Comparison of ENCODE assay signal across 14 mouse cellular contexts in the genomic region with DNA sequence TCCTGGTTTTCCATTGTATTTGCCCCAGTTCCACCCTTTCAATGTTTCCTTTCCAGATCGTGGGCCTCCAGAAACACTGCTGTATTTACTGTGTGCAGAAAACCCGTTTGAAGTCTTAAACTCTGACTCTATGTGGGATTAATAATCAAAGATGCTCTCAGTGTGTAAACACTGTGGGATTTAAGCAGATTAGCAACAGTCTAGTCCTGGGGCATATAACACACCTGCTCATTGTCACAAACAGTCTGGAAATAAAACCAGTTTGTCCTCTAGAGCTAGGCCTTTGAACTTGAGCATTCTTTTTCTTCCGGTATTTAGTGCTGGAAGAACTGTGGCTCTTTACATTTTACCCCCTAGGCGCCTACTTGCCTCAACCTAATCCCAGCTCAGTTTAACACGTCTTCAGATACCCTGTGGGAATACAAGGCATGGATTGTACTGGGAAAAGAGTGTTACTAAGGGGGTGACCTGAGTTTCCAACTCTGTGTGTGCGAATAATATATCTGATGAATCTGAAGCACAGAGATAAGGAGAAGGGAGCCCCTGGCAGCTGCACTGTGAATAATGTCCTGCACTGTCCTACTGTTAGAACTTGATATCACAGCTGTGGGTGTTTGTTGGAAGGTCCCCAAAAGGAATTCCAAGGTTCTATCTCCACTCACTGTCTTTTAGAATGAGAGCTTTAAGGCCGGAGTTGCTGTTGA.
DNase-seq lines count a peak whose midpoint lies in the region; ATAC-seq and TF ChIP-seq lines count a peak whose summit lies in the region.
"Had no signal": no experiment of that assay in that cellular context is flagged by ENCODE, and none has a peak within 500 bp of the region (broad histone marks: within the 10 kb centered on the region; RNA-seq: fewer than 3 reads in every experiment).

No protein-coding gene starts in this region.

- H3K4me2 ChIP-seq in lung, embryonic 15.5 days, result no peak overlapping the region
- no peak overlapping the region for H3K4me2 ChIP-seq in embryonic facial prominence, embryonic 13.5 days
- no peak overlapping the region for H3K4me2 ChIP-seq in embryonic facial prominence, embryonic 15.5 days (replicated peaks)
- H3K4me2 ChIP-seq in myocyte (ENCODE audit: low read depth), result peak overlapping the region; percentile 53
- H3K4me2 ChIP-seq: hindbrain, embryonic 12.5 days had no signal

- no peak overlapping the region for H3ac ChIP-seq in myocyte (ENCODE audit: control insufficient read depth, insufficient read length)

- no peaks in the 10 kb centered on the region for H3K27me3 ChIP-seq in lung, embryonic 15.5 days
- H3K27me3 ChIP-seq in embryonic facial prominence, embryonic 13.5 days, result no peaks in the 10 kb centered on the region
- no peaks in the 10 kb centered on the region for H3K27me3 ChIP-seq in embryonic facial prominence, embryonic 15.5 days
- no peaks in the 10 kb centered on the region for H3K27me3 ChIP-seq in myocyte (ENCODE audit: control insufficient read depth, insufficient read depth, insufficient read length)
- H3K27me3 ChIP-seq: hindbrain, embryonic 12.5 days; megakaryocyte, embryonic 14.5 days had no signal

- no peaks in the 10 kb centered on the region for H3K36me3 ChIP-seq in lung, embryonic 15.5 days
- no peaks in the 10 kb centered on the region for H3K36me3 ChIP-seq in embryonic facial prominence, embryonic 13.5 days
- no peaks in the 10 kb centered on the region for H3K36me3 ChIP-seq in embryonic facial prominence, embryonic 15.5 days
- no peaks in the 10 kb centered on the region for H3K36me3 ChIP-seq in myocyte (ENCODE audit: control insufficient read depth, insufficient read depth)
- H3K36me3 ChIP-seq: heart, embryonic 10.5 days; hindbrain, embryonic 12.5 days had no signal

- 37% methylated on average over 7 of the region's 7 CpGs for WGBS in lung, embryonic 15.5 days
- 48% methylated on average over 7 of the region's 7 CpGs for whole genome bisulfite sequencing in embryonic facial prominence, embryonic 13.5 days
- 35% methylated on average over 7 of the region's 7 CpGs for WGBS in embryonic facial prominence, embryonic 15.5 days

- peak overlapping the region; percentile 45 for H3K27ac ChIP-seq in lung, embryonic 15.5 days
- peak overlapping the region; percentile 24; the same call in 1 of the 2 replicates for H3K27ac ChIP-seq in embryonic facial prominence, embryonic 13.5 days
- H3K27ac ChIP-seq in embryonic facial prominence, embryonic 15.5 days (replicated peaks), result peak overlapping the region; percentile 39; the same call in 1 of the 2 replicates
- H3K27ac ChIP-seq: heart, embryonic 10.5 days; hindbrain, embryonic 12.5 days had no signal

- no peak for DNase-seq in lung, postnatal 36 days
- no peak for DNase-seq in embryo, embryonic 9.5 days (ENCODE audit: extremely low spot score)
- no peak for DNase-seq in natural killer cell, adult 2 months (ENCODE audit: low spot score in 2 of 2)
- DNase-seq: cerebellum, adult 9-10 months; heart, postnatal 10 days; kidney, adult 11 months had no signal

- TF ChIP-seq POLR2A in myocyte (IDR thresholded peaks at IDR 0.05; ENCODE audit: insufficient read length, low read depth), result no peak

- peak; percentile 33; the same call in 1 of the 2 replicates for ATAC-seq in lung, embryonic 15.5 days (ENCODE audit: borderline replicate concordance, extremely low read depth, low FRiP score, low TSS enrichment)
- ATAC-seq in embryonic facial prominence, embryonic 13.5 days (ENCODE audit: insufficient number of reproducible peaks, insufficient read depth, low FRiP score, low TSS enrichment, low read depth), result peak; percentile 8; the same call in 1 of the 2 replicates
- 0 out of 2 replicates have a peak, but pooled peaks have one; percentile 35 for ATAC-seq in embryonic facial prominence, embryonic 15.5 days (ENCODE audit: insufficient number of reproducible peaks, low FRiP score, low TSS enrichment, low read depth)
- ATAC-seq: forebrain, embryonic 16.5 days had no signal

- no peak overlapping the region for H3K4me3 ChIP-seq in lung, embryonic 15.5 days
- no peak overlapping the region for H3K4me3 ChIP-seq in embryonic facial prominence, embryonic 13.5 days
- H3K4me3 ChIP-seq in embryonic facial prominence, embryonic 15.5 days (replicated peaks), result no peak overlapping the region
- no peak overlapping the region for H3K4me3 ChIP-seq in myocyte
- H3K4me3 ChIP-seq: heart, embryonic 10.5 days; hindbrain, embryonic 12.5 days; megakaryocyte, embryonic 14.5 days had no signal

- H3K9me3 ChIP-seq in lung, embryonic 15.5 days, result no peaks in the 10 kb centered on the region
- H3K9me3 ChIP-seq in embryonic facial prominence, embryonic 13.5 days, result no peaks in the 10 kb centered on the region
- no peaks in the 10 kb centered on the region for H3K9me3 ChIP-seq in embryonic facial prominence, embryonic 15.5 days (replicated peaks)
- H3K9me3 ChIP-seq: heart, embryonic 10.5 days; hindbrain, embryonic 12.5 days; megakaryocyte, embryonic 14.5 days had no signal

- H3K79me2 ChIP-seq in myocyte (ENCODE audit: control insufficient read depth, insufficient read depth), result no peaks in the 10 kb centered on the region

- no peak overlapping the region for H3K9ac ChIP-seq in lung, embryonic 15.5 days
- no peak overlapping the region for H3K9ac ChIP-seq in embryonic facial prominence, embryonic 13.5 days
- no peak overlapping the region for H3K9ac ChIP-seq in embryonic facial prominence, embryonic 15.5 days
- H3K9ac ChIP-seq: hindbrain, embryonic 12.5 days had no signal

- peaks cover 12% of the 10 kb centered on the region for H3K4me1 ChIP-seq in lung, embryonic 15.5 days
- peaks cover 4% of the 10 kb centered on the region; the same call in 1 of the 2 replicates for H3K4me1 ChIP-seq in embryonic facial prominence, embryonic 13.5 days
- H3K4me1 ChIP-seq in embryonic facial prominence, embryonic 15.5 days, result no peaks in the 10 kb centered on the region
- H3K4me1 ChIP-seq: heart, embryonic 10.5 days; hindbrain, embryonic 12.5 days; megakaryocyte, embryonic 14.5 days had no signal

TF ChIP-seq in myocyte, 11 proteins besides CTCF, POLR2A, EP300 and RAD21:
- peak; percentile 45 for TF ChIP-seq TCF12 (IDR thresholded peaks at IDR 0.05; ENCODE audit: insufficient read depth, poor library complexity, severe bottlenecking)
- TF ChIP-seq MYOD1 (IDR thresholded peaks at IDR 0.05; ENCODE audit: control insufficient read depth in 1 of 3, insufficient read length in 2 of 3, low read depth in 2 of 3), result peak in 1 of 3 experiments; percentile 68
- TF ChIP-seq E2F4 (IDR thresholded peaks at IDR 0.05; ENCODE audit: insufficient read depth), result no peak
- TF ChIP-seq MYOG (IDR thresholded peaks at IDR 0.05; ENCODE audit: control insufficient read depth in 1 of 3, insufficient read depth in 1 of 3, insufficient read length in 2 of 3, low read depth in 2 of 3), result peak in 2 of 3 experiments; percentile 18 to 19
- TF ChIP-seq TCF3 (IDR thresholded peaks at IDR 0.05; ENCODE audit: insufficient read length, low read depth), result no peak
